Mouse (Mus musculus) layer of hippocampus, adult 9-11 months (tissue): ENCODE data around the gene Ptprn2.
A peak's percentile ranks its signal among the peaks of the same experiment; 100 is the strongest.

Experiments used
- DNase-seq: peaks from one replicate; pipeline ENCODE4 v3.0.0; 2022

Gene Ptprn2

DNA sequence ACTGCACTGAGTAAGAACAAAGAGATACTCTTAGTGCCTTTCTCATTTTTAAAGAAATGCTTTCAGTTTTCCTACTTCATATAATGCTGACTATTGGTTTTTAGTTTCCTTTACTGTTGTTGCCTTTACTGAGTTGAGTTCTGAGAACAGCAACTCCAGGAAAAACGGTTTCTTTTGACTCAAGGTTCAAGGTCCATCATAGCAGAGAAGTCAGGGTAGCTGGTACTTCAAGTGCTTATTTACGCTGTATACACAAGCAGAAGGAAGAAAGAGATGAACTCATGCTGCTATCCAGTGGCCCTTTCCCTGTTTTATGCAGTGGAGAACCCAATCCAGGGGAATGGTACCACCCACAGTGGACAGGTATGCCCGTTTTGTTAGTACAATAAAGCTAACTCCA is 795.3 kb downstream of the Ptprn2 start:
- DNase-seq, result no peak

DNA sequence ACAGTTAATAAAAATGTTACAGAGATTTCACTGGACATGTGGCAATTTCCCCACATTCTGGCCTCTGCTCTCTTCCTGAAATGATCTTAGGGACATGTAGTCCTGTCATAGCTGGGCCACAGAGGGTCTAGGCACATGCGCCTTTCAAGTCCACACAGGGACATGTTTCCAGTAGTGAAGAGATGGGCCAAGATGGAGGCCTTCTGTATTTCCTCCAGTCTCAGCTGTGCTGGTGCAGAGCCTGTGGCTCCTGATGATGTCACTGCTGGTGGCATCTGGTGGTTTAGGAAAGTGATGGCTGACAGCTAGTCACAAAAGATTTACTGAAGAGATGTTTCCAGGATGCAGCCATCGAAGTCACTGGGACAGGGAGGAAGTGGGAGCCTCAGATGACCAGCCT is 797.1 kb downstream of the Ptprn2 start:
- DNase-seq, result no peak

GRCm38 (mm10) chr12:117287456-117287855 is 801.9 kb downstream of the Ptprn2 start:
- no peak for DNase-seq

- no peak for DNase-seq
Measured at GRCm38 (mm10) chr12:117291943-117292342, 806.4 kb downstream of the Ptprn2 start.

DNA sequence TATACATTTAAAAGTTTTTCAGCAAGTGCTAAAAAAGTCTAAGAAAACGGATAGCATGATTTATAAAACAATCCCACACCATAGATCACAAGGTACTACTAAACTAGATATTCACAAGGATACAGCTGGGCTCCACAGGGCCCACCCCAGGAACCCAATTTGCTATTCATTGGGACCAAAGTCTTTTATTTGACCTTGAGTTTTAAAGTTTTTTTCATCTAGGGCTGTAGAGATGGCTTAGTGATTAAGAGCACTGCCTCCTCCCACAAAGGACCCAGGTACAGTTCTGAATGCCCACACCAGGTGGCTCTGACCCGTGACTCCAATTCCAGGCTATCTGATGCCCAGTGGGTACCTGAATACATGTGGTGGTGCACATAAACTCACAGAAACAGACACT is 811.3 kb downstream of the Ptprn2 start:
- no peak for DNase-seq

- DNase-seq, result no peak
Measured at GRCm38 (mm10) chr12:117299084-117299483, 813.6 kb downstream of the Ptprn2 start.

DNA sequence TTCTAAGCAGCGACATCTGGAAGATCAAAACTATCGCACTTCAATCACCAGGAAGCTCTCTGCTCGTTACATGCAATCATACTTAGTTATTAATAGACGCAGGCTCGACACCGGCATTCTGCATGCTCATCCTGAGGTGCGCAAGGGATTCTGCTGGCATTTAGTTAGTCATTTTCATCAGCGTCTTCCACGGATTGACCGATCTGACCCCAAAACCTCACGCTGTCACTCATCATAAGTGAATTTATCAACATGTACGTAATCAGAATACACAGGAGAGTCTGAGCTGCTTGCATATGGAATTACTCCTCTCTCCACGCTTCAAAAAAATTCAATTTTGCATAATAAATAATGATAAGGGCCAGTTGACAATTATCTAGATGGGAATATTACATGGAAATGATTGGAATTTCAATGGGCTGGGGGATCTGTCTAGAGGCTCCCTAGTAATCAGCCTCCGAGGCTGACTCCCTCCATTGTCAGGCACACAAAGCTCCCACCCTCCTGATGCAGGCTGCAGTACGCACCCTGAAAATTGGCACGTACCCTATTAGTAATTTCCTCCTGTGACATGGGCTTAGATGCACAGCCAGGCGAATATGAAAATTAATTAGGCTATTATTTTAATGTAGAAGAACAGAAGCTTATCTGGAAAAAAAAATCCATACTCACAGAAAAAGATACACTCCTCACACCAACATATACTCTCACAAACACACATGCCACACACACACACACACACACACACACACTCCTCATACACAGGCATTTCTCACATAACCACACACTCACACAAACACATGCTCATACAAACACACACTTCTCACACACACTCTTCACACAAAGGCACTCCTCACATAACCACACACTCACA is 819.5 kb downstream of the Ptprn2 start:
- DNase-seq, result no peak

GRCm38 (mm10) chr12:117305625-117306105 is 820.1 kb downstream of the Ptprn2 start:
- no peak for DNase-seq

GRCm38 (mm10) chr12:117312079-117312478 is 826.6 kb downstream of the Ptprn2 start:
- peak; percentile 29 for DNase-seq

DNA sequence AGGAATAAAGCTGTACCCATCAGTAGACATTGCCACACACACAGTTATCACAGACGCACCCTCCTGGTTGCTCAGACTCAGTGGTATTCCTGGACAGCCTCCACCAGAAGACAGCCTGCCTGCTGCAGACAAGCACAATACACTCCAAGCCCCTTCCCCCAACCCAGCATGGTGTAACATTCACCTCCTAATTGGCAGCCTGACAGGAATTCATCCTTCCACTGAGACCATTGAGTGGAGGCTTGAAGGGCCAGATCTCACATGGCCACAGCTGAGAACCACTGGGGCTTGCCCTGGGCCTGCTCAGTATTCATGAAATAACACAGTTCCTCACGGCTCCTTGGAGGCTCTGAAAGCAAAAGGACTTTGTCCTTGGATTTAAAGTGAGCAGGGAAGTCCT is 829.5 kb downstream of the Ptprn2 start:
- no peak for DNase-seq

DNA sequence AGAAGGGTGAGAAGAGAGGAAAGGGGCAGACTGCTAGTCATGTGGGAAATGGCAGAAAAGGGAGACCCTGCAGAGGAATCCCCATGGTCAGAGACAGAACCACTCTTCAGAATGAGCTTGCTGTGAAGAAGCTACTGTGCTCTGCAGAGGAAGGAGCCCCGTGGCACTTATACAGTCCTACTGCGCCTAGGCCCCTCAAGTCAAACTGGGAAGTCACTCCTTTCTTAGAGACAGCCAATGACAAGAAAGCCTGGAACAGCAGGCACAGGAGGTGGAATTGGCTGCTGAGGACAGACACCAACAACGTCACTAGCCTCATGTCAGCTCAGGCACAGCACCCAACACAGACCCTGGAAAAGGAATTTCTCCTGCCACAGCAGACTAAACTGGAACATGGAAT is 830.1 kb downstream of the Ptprn2 start:
- no peak for DNase-seq

- DNase-seq, result no peak
Measured at GRCm38 (mm10) chr12:117318229-117318628, 832.7 kb downstream of the Ptprn2 start.

- no peak for DNase-seq
Measured at GRCm38 (mm10) chr12:117323017-117323416, 837.5 kb downstream of the Ptprn2 start.
